Mouse (Mus musculus): ENCODE measurements around the gene Hes1.
A peak's percentile ranks its signal among the peaks of the same experiment; 100 is the strongest.

DNA sequence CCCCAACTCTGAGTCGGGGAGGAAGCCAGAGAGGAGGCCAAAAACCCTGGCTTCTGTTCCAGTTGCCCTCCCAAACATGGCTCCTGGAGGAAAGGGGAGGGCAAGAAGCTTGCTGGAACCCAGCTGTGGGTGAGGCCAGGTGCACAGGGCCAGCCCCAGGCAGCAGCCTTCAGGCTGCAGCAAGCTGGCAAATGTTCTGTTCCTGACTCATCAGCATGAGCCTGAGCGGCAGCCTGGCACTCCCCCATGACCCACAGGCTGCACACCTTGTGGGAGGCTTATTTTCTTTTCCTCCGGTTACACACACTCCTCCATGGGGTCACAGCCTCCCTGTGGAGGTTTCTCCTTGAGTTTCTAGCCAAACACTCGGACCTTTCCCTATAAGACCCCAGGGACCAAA lies 30.2 kb upstream of the Hes1 start:
- TF ChIP-seq MAX (IDR thresholded peaks at IDR 0.05; ENCODE audit: low read depth) (no peak), MYOG (IDR thresholded peaks at IDR 0.05; ENCODE audit: control insufficient read depth in 1 of 3, insufficient read depth in 1 of 3, insufficient read length in 2 of 3, low read depth in 2 of 3) (peak in 2 of 3 experiments; percentile 73 to 93), MYOD1 (IDR thresholded peaks at IDR 0.05; ENCODE audit: control insufficient read depth in 1 of 3, insufficient read length in 2 of 3, low read depth in 2 of 3) (peak in 2 of 3 experiments; percentile 86 to 96), E2F4 (IDR thresholded peaks at IDR 0.05; ENCODE audit: insufficient read depth) (no peak), POLR2A (IDR thresholded peaks at IDR 0.05; ENCODE audit: insufficient read length, low read depth) (no peak), USF1 (IDR thresholded peaks at IDR 0.05; ENCODE audit: low read depth) (no peak), REST (IDR thresholded peaks at IDR 0.05; ENCODE audit: insufficient read depth, insufficient read length) (no peak), TCF3 (IDR thresholded peaks at IDR 0.05; ENCODE audit: insufficient read length, low read depth) (peak; percentile 56), CEBPB (IDR thresholded peaks at IDR 0.05; ENCODE audit: insufficient read depth, poor library complexity, severe bottlenecking) (no peak), TCF12 (IDR thresholded peaks at IDR 0.05; ENCODE audit: insufficient read depth, poor library complexity, severe bottlenecking) (peak; percentile 65)
